Mouse (Mus musculus) embryo, embryonic 9.5 days (tissue): ENCODE data around the gene Fig4.

Experiments used
- DNase-seq: peaks from one replicate; pipeline ENCODE4 v3.0.0-alpha.2; 2017; ENCODE audit errors: extremely low spot score

The Fig4 gene

GRCm38 (mm10) chr10:41218897-41219296, 84.2 kb downstream of the Fig4 start:
- DNase-seq = no peak

DNA sequence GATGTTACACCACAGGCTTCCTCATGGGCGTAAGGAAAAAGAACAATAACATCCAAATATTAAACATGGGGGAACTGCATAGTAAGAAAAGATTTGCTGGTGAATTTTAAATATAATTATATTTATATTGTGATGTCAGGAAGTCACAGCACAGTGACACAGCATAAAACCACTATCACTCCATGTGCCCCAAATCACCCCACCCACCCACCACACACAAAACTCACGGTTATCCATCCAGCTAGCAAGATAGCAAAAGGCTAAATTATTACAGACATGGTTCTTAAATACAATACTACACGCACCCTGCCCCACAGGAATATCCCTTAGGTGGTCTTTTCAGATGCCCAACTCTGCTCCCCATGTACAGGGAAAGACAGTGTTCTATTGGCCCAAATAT, 89.0 kb downstream of the Fig4 start:
- DNase-seq = no peak

GRCm38 (mm10) chr10:41209538-41209937, 93.5 kb downstream of the Fig4 start:
- DNase-seq = no peak

DNA sequence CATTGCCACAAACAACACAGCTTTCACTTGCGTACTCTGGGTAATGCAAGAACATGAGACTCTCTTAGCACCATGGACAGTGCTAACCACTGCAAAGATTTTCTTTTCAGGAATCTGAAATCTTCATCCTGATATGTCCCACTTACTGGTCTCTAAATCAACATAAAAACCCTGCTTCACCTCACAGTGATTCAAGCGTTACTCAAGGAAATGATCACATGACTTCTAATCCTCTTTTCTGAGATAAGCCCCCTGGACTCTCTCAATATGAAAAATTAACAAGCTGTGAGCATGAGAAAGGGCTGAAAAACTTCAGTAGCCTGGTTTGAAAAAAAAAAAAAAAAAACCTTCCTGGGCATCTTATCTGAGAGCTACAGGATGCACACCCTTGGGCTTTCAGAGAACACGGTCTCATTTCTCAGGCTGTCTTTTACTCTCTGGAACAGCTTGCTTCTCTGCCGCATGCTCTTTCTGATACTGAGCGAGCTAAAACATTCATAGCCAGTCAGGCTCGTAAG, 94.1 kb downstream of the Fig4 start:
- DNase-seq = no peak

DNA sequence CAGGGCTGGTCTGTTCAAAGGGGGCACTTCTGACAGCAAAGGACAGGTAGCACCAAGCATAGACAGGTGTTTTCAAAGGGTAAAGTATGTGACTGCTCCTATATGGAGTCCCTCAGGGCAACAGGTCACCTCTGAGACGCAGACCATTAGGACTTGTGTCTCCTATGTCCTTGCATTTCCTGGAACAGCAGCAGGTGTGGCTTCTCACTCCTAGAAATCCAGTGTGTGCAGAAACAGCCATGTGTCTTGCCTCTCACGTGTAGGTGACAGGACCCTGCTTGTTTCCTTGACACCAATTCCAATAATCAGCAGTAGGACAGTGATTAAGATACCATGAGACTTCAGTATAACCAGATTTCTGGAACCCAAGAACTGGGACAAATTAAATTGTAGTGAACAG, 97.4 kb downstream of the Fig4 start:
- no peak for DNase-seq

- no peak for DNase-seq
Measured at GRCm38 (mm10) chr10:41204637-41205315, 98.3 kb downstream of the Fig4 start.

GRCm38 (mm10) chr10:41204191-41204590, 98.9 kb downstream of the Fig4 start:
- DNase-seq = no peak

DNA sequence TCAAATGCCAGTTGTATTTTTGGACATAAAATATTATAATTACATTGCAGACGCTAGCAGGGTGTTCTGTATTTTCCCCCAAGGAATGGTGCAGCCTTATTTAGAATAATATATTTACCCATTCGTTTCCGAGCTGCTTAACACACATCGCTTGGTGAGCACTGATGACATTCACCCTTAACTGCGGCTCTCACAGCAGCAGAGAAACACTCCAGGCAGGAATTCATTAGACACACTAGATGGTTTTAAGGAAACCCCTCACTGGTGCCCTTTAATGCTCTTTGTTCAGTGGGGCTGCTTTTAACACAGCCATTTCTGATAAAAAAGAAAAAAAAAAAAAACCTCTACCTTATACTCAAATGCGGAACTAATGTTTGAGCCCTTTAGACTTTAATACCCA, 104.3 kb downstream of the Fig4 start:
- DNase-seq = no peak

- no peak for DNase-seq
Measured at GRCm38 (mm10) chr10:41197788-41198187, 105.3 kb downstream of the Fig4 start.

GRCm38 (mm10) chr10:41196295-41196694, 106.8 kb downstream of the Fig4 start:
- DNase-seq = no peak

DNA sequence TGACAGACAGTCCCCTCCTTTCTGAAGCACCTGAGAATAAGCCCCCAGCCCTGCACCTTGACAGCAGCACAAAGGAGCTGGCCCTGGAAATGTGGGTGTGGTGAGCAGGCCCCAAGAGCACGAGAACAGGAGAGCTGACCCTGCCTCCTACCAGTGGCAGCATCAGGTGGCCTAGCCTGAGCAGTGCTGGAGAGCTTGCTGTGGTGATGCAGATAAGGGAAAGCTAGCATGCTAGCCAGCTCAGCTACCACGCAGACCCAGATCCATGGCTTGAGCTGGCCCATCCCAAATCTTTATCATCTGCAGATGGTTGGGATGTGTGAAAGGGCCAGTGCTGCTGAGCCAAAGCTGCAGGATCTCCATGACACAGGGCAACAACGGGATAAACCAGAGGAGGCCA, 113.7 kb downstream of the Fig4 start:
- no peak for DNase-seq

GRCm38 (mm10) chr10:41183975-41184374, 119.1 kb downstream of the Fig4 start:
- no peak for DNase-seq

DNA sequence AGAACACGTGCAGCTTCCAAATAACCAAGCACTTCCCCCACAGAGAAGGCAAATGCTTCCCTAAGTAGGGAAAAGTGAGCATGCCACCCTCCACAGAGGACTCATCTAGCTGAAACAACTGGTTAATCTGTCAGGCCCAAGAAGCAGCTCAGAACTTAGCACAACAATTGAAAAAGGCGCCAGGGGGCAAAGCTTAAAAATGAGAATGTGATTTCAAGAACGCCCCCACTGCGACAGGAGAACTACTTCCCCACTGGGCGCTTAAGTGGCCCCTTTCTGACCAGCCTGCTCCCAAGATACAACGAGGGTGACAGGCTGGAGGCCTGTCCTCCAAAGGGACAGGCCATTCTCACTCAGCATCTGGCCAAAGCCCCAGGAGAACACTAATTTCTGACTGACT, 120.4 kb downstream of the Fig4 start:
- no peak for DNase-seq

DNA sequence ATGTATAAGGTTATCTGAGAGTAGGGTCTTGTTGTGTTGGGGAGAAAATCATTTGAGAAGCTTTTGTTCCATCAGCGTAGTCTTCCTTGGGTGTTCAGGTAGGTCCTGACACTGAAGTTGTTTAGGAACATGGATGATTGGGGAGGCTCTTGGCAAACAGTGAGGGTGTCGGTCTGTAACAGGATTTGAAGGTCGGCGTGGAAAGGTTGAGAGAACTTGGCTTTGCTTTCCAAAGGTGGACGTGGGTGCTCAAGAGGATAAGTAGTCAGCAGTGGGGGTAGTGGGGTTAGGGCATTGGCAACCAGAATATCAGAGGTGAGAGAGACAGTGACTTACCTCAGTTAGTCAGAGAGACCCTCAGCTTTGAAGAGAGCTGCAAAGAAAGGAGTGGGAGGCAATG, 136.9 kb downstream of the Fig4 start:
- no peak for DNase-seq

GRCm38 (mm10) chr10:41163108-41163507, 140.0 kb downstream of the Fig4 start:
- DNase-seq = no peak

- no peak for DNase-seq
Measured at GRCm38 (mm10) chr10:41157296-41157695, 145.8 kb downstream of the Fig4 start.

GRCm38 (mm10) chr10:41156693-41157092, 146.4 kb downstream of the Fig4 start:
- no peak for DNase-seq

DNA sequence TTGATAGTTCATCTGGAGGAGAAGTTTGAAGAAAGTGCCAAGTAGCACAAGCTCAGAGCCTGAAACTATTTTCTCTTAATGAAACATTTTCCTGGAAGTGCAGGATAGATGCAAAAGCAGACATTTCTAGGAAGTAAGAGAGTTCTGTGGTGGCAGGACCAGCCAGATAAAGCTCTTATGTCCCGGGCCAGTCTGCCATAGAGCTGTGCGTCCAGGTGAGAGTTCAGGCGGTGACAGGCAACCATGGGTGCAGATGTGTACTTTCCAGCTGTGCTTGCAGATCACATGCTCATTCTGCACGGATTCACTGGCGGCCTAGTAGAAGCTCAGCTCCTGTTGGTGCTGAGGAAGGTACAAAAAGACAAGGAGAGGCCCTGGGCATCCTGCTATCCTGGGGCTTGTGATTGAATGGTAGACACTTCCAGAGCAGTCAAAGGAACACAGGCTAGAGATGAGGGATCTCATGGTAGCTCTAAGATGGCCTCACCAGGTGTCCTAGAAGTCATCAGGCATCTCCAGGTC, 149.8 kb downstream of the Fig4 start:
- no peak for DNase-seq

DNA sequence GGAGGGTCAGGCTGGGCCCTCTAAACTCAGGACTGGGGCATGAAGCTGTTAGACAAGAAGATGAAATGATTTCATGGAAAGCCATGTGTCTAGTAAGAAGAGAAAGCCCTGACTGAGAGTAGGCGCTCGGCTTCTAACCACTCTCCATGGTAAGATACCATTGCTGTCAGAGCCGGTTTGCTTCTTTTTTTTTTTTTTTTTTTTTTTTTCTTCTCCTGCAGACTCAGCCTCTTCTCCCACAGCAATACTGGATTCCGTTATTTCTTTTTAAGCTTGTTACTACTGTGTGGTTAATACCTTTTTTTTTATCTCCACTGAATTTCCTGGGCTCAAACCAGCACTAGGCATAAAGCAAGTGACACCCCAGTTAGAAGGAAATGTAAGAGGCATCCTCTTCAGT, 151.2 kb downstream of the Fig4 start:
- DNase-seq = no peak

GRCm38 (mm10) chr10:41151441-41151840, 151.6 kb downstream of the Fig4 start:
- no peak for DNase-seq

GRCm38 (mm10) chr10:41151021-41151420, 152.0 kb downstream of the Fig4 start:
- no peak for DNase-seq

GRCm38 (mm10) chr10:41150496-41150895, 152.6 kb downstream of the Fig4 start:
- no peak for DNase-seq

GRCm38 (mm10) chr10:41149307-41149706, 153.8 kb downstream of the Fig4 start:
- DNase-seq = no peak

- DNase-seq = no peak
Measured at GRCm38 (mm10) chr10:41146141-41146540, 156.9 kb downstream of the Fig4 start.
